Mouse (Mus musculus) lung, postnatal 0 days (tissue): ENCODE measurements around the gene Spn. TPM values are rescaled to one million over a fixed set of nuclear protein-coding genes. Genes with fewer than 3 reads are reported as not detected.

Experiments
- ATAC-seq: fragments of 200-750 bp; cut with Nextera tagmentation; 2 replicates; pipeline ENCODE4 v1.8.0; 2017; ENCODE audit warnings: moderate library complexity
- DNase-seq: peaks from one replicate; pipeline ENCODE4 v3.0.0-alpha.2; 2016; ENCODE audit warnings: low spot score
- H3K27ac ChIP-seq: fragments of 300-500 bp; sonication (generic); 2 replicates; pipeline ENCODE4 v1.5.1; 2014; ENCODE audit warnings: antibody characterized with exemption, mild to moderate bottlenecking, low read length, mixed read lengths
- H3K27me3 ChIP-seq: fragments of 300-500 bp; sonication (generic); replicated peaks from 2 replicates; pipeline ENCODE4 v1.6.1; 2014; ENCODE audit warnings: low read length, mixed read lengths; ENCODE audit not compliant: insufficient read depth
- H3K36me3 ChIP-seq: fragments of 300-500 bp; sonication (generic); 2 replicates; pipeline ENCODE4 v1.6.1; 2014; ENCODE audit warnings: low read length, mixed read lengths; ENCODE audit not compliant: insufficient read depth
- H3K4me1 ChIP-seq: fragments of 300-500 bp; sonication (generic); 2 replicates; pipeline ENCODE4 v1.6.1; 2014; ENCODE audit warnings: antibody characterized with exemption, low read depth, low read length, mixed read lengths; ENCODE audit not compliant: insufficient read depth
- H3K4me2 ChIP-seq: fragments of 300-500 bp; sonication (generic); replicated peaks from 2 replicates; pipeline ENCODE4 v1.6.1; 2014; ENCODE audit warnings: low read depth, mild to moderate bottlenecking, low read length, moderate library complexity, mixed read lengths
- H3K4me3 ChIP-seq: fragments of 300-500 bp; sonication (generic); 2 replicates; pipeline ENCODE4 v1.5.1; 2014; ENCODE audit warnings: low read depth, low read length
- H3K9ac ChIP-seq: fragments of 300-500 bp; sonication (generic); replicated peaks from 2 replicates; pipeline ENCODE4 v1.6.1; 2014; ENCODE audit warnings: low read depth, mild to moderate bottlenecking
- H3K9me3 ChIP-seq: fragments of 300-500 bp; sonication (generic); 2 replicates; pipeline ENCODE4 v1.6.1; 2016; ENCODE audit warnings: low read length, mixed read lengths
- CTCF ChIP-seq: IDR thresholded peaks from 2 replicates; pipeline ENCODE4 v1.5.1; 2016; ENCODE audit warnings: antibody characterized with exemption, mild to moderate bottlenecking
- EP300 ChIP-seq: IDR thresholded peaks from 2 replicates; pipeline ENCODE4 v1.6.1; 2016; ENCODE audit warnings: antibody characterized with exemption, mild to moderate bottlenecking, control low read depth
- WGBS: fragments of 180-500 bp; shearing (Covaris S2); extraction: QIAGEN DNeasy Blood & Tissue Kit; methylation state at CpG from one replicate; pipeline ENCODE4 v1.1.7; 2014; 5-methylcytosine and 5-hydroxymethylcytosine counted together
- polyA plus RNA-seq: library from polyadenylated mRNA; unstranded; fragments of >200 nt; fragmentation: Nextera tagmentation; extraction: Ambion mirVana; gene quantifications from 2 replicates; pipeline ENCODE4 v1.2.1, GENCODE M21; 2015

Gene Spn
- polyA plus RNA-seq, 1 experiment from 2014 or later, result 0.73 TPM

DNA sequence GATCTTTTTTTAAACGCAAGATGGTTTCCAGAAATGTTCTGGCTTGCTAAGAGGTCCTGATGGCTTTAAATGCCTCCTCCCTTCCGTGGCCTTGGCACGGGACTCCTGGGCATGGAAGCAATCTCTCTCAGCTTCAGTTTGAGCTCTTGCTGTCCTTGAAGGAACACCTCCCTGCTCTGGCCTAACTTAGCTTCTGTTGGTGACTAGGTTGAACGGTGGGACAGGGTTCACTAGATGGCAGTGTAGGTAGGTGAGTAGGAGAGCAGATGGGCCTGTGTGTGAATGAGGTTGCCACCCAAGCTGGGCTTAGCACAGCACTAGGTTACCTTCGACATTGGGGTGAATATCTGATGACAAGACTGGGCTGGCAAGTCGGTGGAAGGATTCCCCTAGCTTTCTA is 33.7 kb downstream of the Spn start:
- no peaks in the 10 kb centered on the region for H3K27me3 ChIP-seq
- no peak overlapping the region for H3K4me2 ChIP-seq
- no peak for DNase-seq
- H3K4me1 ChIP-seq, result 0 out of 2 replicates have a peak, but pooled peaks cover 3% of the 10 kb centered on the region
- H3K36me3 ChIP-seq, result no peaks in the 10 kb centered on the region
- WGBS, result 65% methylated on average over 6 of the region's 6 CpGs
- TF ChIP-seq EP300 (no peak), CTCF (no peak)
- no peak overlapping the region for H3K4me3 ChIP-seq
- no peak for ATAC-seq
- no peak overlapping the region for H3K27ac ChIP-seq
- H3K9me3 ChIP-seq, result no peaks in the 10 kb centered on the region
- H3K9ac ChIP-seq, result no peak overlapping the region

DNA sequence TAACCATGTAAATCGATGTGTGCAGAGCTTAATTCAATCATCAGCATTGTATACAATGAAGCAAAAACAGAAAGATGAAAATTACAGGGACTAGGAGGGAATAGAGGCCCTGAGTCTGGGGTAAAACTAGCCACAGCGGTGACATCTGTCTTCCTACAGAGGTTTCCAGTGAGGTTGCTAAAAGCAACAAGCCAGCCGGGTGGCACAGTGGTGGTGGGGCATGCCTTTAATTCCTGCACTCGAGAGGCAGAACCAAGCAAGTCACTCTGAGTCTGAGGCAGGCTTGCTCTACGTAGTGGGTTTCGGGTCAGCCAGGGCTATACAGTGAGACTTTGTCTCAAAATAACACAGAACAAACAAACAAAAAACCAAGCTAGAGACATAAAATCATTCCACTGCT is 35.5 kb downstream of the Spn start:
- Histone ChIP-seq H3K9me3 (no peaks in the 10 kb centered on the region), H3K9ac (no peak overlapping the region), H3K4me1 (0 out of 2 replicates have a peak, but pooled peaks cover 3% of the 10 kb centered on the region), H3K27me3 (no peaks in the 10 kb centered on the region), H3K4me3 (no peak overlapping the region), H3K36me3 (no peaks in the 10 kb centered on the region), H3K27ac (no peak overlapping the region), H3K4me2 (no peak overlapping the region)
- TF ChIP-seq EP300 (no peak), CTCF (no peak)
- WGBS, result 62% methylated on average over 6 of the region's 6 CpGs
- no peak for ATAC-seq
- no peak for DNase-seq

DNA sequence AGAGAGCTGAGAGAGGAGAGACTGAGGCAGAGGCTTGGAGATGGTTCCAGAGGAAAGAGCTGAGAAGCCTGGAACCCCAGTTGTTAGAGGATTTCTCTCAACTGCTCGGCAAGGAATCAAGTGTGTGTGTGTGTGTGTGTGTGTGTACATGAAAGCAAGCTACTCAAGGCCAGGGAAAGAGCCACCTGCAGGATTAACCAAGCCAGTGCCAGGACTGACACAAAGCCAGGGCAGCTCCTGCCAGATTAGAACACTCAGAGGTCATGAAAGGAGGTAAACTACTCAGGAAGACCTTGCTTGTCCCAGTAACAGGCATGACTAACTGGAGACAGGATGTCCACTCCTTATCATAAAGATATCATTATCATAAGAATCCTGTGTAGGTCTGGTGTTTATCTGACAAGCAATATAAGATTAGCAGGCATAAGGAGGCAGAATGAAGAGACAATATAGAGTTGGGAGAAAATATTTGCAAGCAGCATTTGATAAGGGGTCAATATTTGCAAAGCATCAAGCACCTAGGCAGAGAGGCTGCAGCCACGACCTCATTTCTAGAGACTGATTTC is 36.1 kb downstream of the Spn start:
- Histone ChIP-seq H3K4me2 (no peak overlapping the region), H3K27ac (no peak overlapping the region), H3K4me1 (0 out of 2 replicates have a peak, but pooled peaks cover 3% of the 10 kb centered on the region), H3K4me3 (no peak overlapping the region), H3K27me3 (no peaks in the 10 kb centered on the region), H3K36me3 (no peaks in the 10 kb centered on the region), H3K9ac (no peak overlapping the region), H3K9me3 (no peaks in the 10 kb centered on the region)
- TF ChIP-seq CTCF (peak; percentile 22), EP300 (no peak)
- ATAC-seq (no peak), DNase-seq (no peak)
- WGBS, result 8% methylated on average over 2 of the region's 2 CpGs

DNA sequence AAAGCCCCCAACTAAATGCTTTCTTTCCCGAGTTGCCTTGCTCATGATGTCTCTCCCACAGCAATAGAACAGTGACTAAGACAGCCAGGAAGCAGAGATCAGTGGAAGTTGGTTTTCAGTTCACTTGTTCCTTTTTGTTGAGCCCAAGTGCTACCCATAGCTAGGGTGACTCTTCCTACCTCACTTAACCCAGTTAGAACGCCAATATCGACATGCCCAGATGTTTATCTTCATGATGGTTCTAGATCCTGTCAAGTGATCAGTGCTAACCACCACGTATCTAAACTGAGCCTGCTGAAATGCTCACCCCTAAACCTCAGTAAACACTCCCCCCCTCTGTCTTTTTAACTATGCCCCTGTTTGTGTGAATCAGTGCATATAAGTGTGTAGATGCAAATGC is 38.1 kb downstream of the Spn start:
- H3K4me1 ChIP-seq, result no peaks in the 10 kb centered on the region
- DNase-seq, result no peak
- no peaks in the 10 kb centered on the region for H3K9me3 ChIP-seq
- H3K27ac ChIP-seq, result no peak overlapping the region
- no peak overlapping the region for H3K9ac ChIP-seq
- H3K27me3 ChIP-seq, result no peaks in the 10 kb centered on the region
- H3K4me3 ChIP-seq, result no peak overlapping the region
- TF ChIP-seq EP300 (no peak), CTCF (no peak)
- WGBS, result 75% methylated on average over 4 of the region's 4 CpGs
- no peaks in the 10 kb centered on the region for H3K36me3 ChIP-seq
- no peak overlapping the region for H3K4me2 ChIP-seq
- no peak for ATAC-seq

DNA sequence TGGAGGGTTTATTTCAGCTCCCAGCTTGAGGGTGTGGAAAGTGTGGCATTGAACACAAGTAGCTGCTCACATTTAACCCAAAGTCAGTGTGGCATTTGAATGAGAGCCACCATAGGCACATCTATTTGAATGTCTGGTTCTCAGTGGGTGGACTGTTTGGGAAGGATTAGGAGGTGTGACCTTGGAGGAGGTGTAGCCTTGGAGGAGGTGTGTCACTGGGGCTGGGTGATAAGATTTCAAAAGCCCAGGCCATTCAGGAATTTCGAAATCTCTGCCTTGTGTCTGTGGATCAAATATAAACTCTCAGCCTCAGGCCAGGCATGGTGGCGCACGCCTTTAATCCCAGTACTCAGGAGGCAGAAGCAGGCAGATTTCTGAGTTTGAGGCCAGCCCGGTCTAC is 38.7 kb downstream of the Spn start:
- WGBS, result 90% methylated on average over 4 of the region's 4 CpGs
- no peak overlapping the region for H3K9ac ChIP-seq
- no peak overlapping the region for H3K4me2 ChIP-seq
- H3K4me3 ChIP-seq, result no peak overlapping the region
- DNase-seq (no peak), ATAC-seq (no peak)
- no peaks in the 10 kb centered on the region for H3K27me3 ChIP-seq
- H3K27ac ChIP-seq, result no peak overlapping the region
- H3K36me3 ChIP-seq, result no peaks in the 10 kb centered on the region
- no peaks in the 10 kb centered on the region for H3K9me3 ChIP-seq
- no peaks in the 10 kb centered on the region for H3K4me1 ChIP-seq
- TF ChIP-seq CTCF, result no peak
- no peak for TF ChIP-seq EP300

DNA sequence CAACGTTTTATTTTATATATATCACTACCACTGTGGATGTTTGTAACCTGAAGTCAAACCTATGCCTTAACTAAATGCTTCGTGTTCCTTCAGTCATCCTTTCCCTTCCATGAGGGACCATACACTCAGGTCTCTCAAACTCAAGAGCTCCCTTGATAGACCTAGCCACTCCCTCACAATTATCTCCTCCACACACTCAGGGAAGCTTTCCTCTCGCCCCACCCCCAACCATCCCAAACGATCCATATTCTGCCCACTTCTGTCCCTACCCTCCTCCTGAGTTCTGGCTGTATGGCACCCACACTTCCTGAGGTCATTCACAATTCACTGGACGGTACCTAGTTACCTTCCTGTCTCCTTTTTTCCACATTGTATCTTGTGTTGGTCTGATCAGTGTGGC is 39.1 kb downstream of the Spn start:
- 74% methylated on average over 5 of the region's 5 CpGs for WGBS
- no peaks in the 10 kb centered on the region for H3K27me3 ChIP-seq
- no peak for DNase-seq
- TF ChIP-seq EP300 (no peak), CTCF (no peak)
- no peaks in the 10 kb centered on the region for H3K36me3 ChIP-seq
- no peak overlapping the region for H3K4me3 ChIP-seq
- H3K4me1 ChIP-seq, result no peaks in the 10 kb centered on the region
- ATAC-seq, result no peak
- H3K4me2 ChIP-seq, result no peak overlapping the region
- H3K9me3 ChIP-seq, result no peaks in the 10 kb centered on the region
- no peak overlapping the region for H3K9ac ChIP-seq
- no peak overlapping the region for H3K27ac ChIP-seq

DNA sequence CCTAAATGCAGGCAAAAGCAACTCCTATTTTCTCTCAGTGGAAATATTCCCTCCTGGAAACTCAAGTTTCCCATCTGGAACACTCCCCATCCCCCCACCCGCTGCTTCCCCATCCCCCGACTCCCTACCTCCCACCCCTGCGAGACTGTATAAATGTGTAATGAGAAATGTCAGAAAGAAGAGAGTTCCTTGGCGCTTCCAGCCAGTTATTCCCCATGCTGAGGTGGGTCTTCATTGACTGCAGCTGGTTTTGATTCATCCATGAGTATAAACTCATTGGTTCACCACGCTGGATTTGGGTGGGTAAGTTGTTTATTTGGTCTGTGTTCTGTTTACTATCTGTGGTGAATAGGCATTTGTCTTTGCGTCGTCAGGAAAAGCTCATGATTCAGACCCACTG is 41.2 kb downstream of the Spn start:
- Histone ChIP-seq H3K4me1 (0 out of 2 replicates have a peak, but pooled peaks cover 5% of the 10 kb centered on the region), H3K9ac (no peak overlapping the region), H3K9me3 (no peaks in the 10 kb centered on the region), H3K27me3 (no peaks in the 10 kb centered on the region), H3K4me2 (no peak overlapping the region), H3K27ac (no peak overlapping the region), H3K36me3 (no peaks in the 10 kb centered on the region), H3K4me3 (no peak overlapping the region)
- DNase-seq, result no peak
- TF ChIP-seq EP300 (no peak), CTCF (no peak)
- 48% methylated on average over 7 of the region's 7 CpGs for WGBS
- ATAC-seq, result no peak
